Mouse (Mus musculus): ENCODE results near the gene Thsd7a. TPM values are rescaled to one million over a fixed set of nuclear protein-coding genes. Genes with fewer than 3 reads are reported as not detected.

Thsd7a gene
- polyA plus RNA-seq, 1 experiment from 2014 or later = 44.6 TPM

DNA sequence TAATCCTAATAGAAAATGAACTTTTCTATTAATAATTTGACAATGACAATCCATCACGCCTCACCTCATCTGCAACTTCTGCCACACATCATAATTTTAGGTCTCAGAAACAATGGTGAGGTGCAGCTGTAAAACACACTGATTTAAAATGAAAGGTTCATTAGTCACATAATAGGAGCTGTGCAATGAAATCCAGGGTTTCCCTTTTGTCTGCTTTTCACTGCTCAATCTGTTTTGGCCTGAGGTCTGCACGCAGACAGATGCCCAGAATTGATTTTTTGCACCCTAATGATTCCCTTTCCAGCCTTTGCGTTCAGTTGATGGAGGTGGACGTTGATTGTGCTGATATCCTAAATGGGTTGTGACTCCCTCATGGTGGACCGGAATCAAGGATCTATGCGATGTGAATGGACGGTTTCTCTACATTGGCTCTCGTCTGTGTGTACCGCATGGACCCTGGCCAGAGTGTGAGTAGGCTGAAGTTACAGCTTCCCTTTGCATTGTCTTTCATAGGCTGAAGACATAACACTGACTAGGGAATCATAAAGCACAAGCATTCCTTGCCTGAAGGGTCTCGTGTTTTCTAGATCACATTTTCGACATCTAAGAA is 120.5 kb downstream of the Thsd7a start:
- ATAC-seq (replicated peaks) = no peak
- Histone ChIP-seq H3K4me3 (no peak overlapping the region), H3K27me3 (replicated peaks) (no peaks in the 10 kb centered on the region), H3K9ac (no peak overlapping the region), H3K27ac (no peak overlapping the region), H3K4me1 (no peaks in the 10 kb centered on the region), H3K4me2 (no peak overlapping the region), H3K9me3 (no peaks in the 10 kb centered on the region), H3K36me3 (replicated peaks) (no peaks in the 10 kb centered on the region)
- WGBS = 77% methylated on average over 11 of the region's 11 CpGs

DNA sequence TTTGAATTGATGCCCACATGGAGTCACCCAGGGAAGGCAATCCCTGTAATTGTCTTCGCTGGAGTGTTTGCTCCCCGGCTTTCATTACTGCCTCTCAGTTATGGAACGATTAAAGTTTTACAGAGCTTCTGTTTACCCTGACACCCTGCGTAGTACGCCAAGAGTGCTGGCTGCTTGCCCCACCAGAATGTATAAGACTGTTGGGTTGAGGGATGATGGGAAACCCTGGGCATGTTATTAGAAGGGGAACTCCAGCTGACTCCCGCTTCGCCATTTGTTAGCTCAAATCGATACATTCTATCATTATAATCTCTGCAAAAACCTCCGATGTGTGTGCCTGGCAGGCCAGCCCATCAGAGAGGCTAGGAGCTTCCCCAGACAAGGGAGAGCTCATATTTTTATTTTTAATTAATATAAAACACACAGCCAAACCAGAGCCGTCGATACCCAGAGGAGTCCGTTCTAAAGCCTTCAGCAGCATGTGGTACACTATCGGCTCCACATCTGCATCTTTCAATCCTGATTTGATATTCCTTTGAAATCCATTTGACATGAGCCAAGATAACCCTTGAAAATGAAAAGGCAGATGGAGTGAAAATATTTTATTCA is 142.5 kb downstream of the Thsd7a start:
- Histone ChIP-seq H3K9me3 (no peaks in the 10 kb centered on the region), H3K4me1 (peaks cover 14% of the 10 kb centered on the region; the same call in 1 of the 2 replicates), H3K36me3 (replicated peaks) (no peaks in the 10 kb centered on the region), H3K27ac (peak overlapping the region; percentile 38; the same call in 1 of the 2 replicates), H3K9ac (no peak overlapping the region), H3K4me3 (no peak overlapping the region; the same call in 1 of the 2 replicates), H3K27me3 (replicated peaks) (no peaks in the 10 kb centered on the region), H3K4me2 (peak overlapping the region; percentile 24)
- WGBS = 60% methylated on average over 13 of the region's 13 CpGs
- peak; percentile 70 for ATAC-seq (replicated peaks)

DNA sequence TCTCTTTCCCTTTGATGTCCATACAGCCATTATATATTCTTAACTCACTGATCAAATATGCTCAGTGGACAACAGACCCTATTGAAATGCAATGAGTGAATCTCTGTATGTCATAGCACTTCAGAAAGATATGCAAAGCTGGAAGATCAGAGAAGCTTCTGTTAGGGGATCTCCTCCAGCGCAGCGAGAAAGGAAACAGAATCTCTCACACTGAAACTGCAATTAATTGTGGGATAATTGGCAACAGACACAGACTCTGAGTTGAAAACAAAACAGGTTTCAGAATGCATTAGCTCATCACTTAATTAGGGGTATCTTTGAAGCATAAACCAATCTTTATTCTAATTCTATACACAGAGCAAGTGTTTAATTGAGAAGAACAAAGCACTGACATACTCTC is 146.3 kb downstream of the Thsd7a start:
- Histone ChIP-seq H3K27ac (peak overlapping the region; percentile 53), H3K4me1 (peaks cover 14% of the 10 kb centered on the region; the same call in 1 of the 2 replicates), H3K27me3 (replicated peaks) (no peaks in the 10 kb centered on the region), H3K9ac (no peak overlapping the region), H3K4me3 (no peak overlapping the region), H3K4me2 (no peak overlapping the region), H3K9me3 (no peaks in the 10 kb centered on the region), H3K36me3 (replicated peaks) (no peaks in the 10 kb centered on the region)
- 23% methylated on average over 2 of the region's 2 CpGs for WGBS
- peak; percentile 71 for ATAC-seq (replicated peaks)

DNA sequence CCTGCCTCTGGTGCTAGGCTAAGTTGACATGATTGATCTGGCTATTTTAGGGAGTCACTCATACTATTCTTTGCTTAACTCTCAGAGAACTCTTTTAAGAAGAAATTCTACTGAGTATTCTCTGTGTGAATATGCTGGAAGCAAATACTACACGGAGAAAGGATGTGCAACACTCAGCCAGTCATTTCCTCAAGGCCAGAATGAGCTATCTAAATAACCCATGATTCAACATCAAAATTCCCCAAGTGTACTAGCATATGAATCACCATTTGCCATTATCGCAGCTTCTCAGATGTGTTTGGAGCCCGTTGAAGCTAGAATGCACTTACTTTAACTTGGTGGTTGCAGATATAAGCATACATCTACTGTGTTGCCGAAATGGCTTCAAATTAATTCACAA is 147.0 kb downstream of the Thsd7a start:
- no peak for ATAC-seq (replicated peaks)
- Histone ChIP-seq H3K4me1 (peaks cover 14% of the 10 kb centered on the region; the same call in 1 of the 2 replicates), H3K36me3 (replicated peaks) (no peaks in the 10 kb centered on the region), H3K9me3 (no peaks in the 10 kb centered on the region), H3K27ac (0 out of 2 replicates have a peak overlapping the region, but pooled peaks have one; percentile 26), H3K4me3 (no peak overlapping the region), H3K4me2 (no peak overlapping the region), H3K27me3 (replicated peaks) (no peaks in the 10 kb centered on the region), H3K9ac (no peak overlapping the region)
- WGBS = 70% methylated on average over 4 of the region's 4 CpGs

- H3K9ac ChIP-seq = no peak overlapping the region
- no peak for ATAC-seq (replicated peaks)
- WGBS = 77% methylated on average over 4 of the region's 4 CpGs
Measured at GRCm38 (mm10) chr6:12584456-12584855, 164.8 kb downstream of the Thsd7a start.

DNA sequence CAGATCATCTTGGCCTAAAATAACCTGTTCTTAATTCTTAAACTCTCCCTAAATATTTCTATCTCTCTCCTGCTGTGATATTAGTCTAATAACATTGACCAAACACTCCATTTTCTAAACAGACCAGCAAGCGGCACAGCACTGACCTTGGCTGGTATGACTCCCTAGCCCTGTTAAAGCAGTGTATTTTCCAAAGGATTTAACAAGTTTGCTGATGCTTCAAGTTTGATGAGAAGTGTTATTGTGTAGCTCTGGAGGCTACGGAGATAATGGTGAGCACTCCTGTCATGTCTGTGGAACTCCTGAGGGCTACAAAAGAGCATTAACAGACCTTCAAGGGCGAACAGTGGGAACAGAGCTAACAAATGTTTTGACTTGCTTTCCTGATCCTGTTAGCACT is 168.1 kb downstream of the Thsd7a start:
- peaks cover 10% of the 10 kb centered on the region for H3K4me1 ChIP-seq
- WGBS = 35% methylated on average over 3 of the region's 3 CpGs
- no peak overlapping the region for H3K4me3 ChIP-seq
- no peaks in the 10 kb centered on the region for H3K9me3 ChIP-seq
- H3K4me2 ChIP-seq = no peak overlapping the region
- ATAC-seq (replicated peaks) = peak; percentile 77
- H3K9ac ChIP-seq = no peak overlapping the region
- H3K27me3 ChIP-seq (replicated peaks) = no peaks in the 10 kb centered on the region
- H3K36me3 ChIP-seq (replicated peaks) = no peaks in the 10 kb centered on the region
- H3K27ac ChIP-seq = peak overlapping the region; percentile 48; the same call in 1 of the 2 replicates

More at GRCm38 (mm10) chr6:12584456-12584855, 164.8 kb downstream of the Thsd7a start:
- Histone ChIP-seq H3K27me3 (replicated peaks) (no peaks in the 10 kb centered on the region), H3K27ac (no peak overlapping the region), H3K4me2 (no peak overlapping the region), H3K4me1 (peaks cover 5% of the 10 kb centered on the region; the same call in 1 of the 2 replicates), H3K36me3 (replicated peaks) (no peaks in the 10 kb centered on the region), H3K9me3 (no peaks in the 10 kb centered on the region), H3K4me3 (no peak overlapping the region)

- 26% methylated on average over 6 of the region's 6 CpGs for WGBS
- no peak overlapping the region for H3K4me3 ChIP-seq
- H3K36me3 ChIP-seq (replicated peaks) = no peaks in the 10 kb centered on the region
- no peak overlapping the region for H3K9ac ChIP-seq
- H3K4me1 ChIP-seq = peaks cover 16% of the 10 kb centered on the region
- no peaks in the 10 kb centered on the region for H3K9me3 ChIP-seq
- ATAC-seq (replicated peaks) = peak; percentile 70
- no peak overlapping the region for H3K4me2 ChIP-seq
- H3K27me3 ChIP-seq (replicated peaks) = no peaks in the 10 kb centered on the region
- H3K27ac ChIP-seq = peak overlapping the region; percentile 36
Measured at GRCm38 (mm10) chr6:12575619-12576216, 173.5 kb downstream of the Thsd7a start.

DNA sequence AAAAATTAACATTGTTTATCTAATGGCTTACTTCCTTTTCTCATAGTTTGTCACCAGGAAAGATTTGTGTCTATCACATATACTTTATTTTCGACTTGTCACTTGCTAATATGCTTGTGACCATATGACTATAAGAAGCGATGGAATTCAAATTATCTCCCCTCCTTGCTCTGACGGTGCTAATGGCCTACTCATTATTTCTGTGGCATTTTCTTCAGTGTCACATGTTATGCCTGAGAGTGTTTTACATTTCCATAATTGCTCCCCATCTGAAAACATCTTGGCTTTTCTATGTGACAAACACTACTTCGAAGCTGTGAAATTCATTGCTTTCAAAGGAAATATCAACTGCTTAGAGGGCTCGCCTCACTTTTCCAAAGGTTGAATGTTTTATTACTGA is 177.0 kb downstream of the Thsd7a start:
- WGBS = 69% methylated on average over 5 of the region's 5 CpGs
- no peaks in the 10 kb centered on the region for H3K27me3 ChIP-seq (replicated peaks)
- ATAC-seq (replicated peaks) = no peak
- H3K9me3 ChIP-seq = no peaks in the 10 kb centered on the region
- no peak overlapping the region for H3K4me2 ChIP-seq
- H3K27ac ChIP-seq = no peak overlapping the region
- peaks cover 16% of the 10 kb centered on the region for H3K4me1 ChIP-seq
- no peak overlapping the region for H3K4me3 ChIP-seq
- no peak overlapping the region for H3K9ac ChIP-seq
- no peaks in the 10 kb centered on the region for H3K36me3 ChIP-seq (replicated peaks)

GRCm38 (mm10) chr6:12565136-12565535 is 184.1 kb downstream of the Thsd7a start:
- no peak overlapping the region for H3K9ac ChIP-seq
- no peak overlapping the region for H3K27ac ChIP-seq
- H3K4me1 ChIP-seq = no peaks in the 10 kb centered on the region
- no peak overlapping the region for H3K4me2 ChIP-seq
- no peak overlapping the region for H3K4me3 ChIP-seq
- ATAC-seq (replicated peaks) = no peak
- no peaks in the 10 kb centered on the region for H3K9me3 ChIP-seq
- no peaks in the 10 kb centered on the region for H3K36me3 ChIP-seq (replicated peaks)
- H3K27me3 ChIP-seq (replicated peaks) = no peaks in the 10 kb centered on the region
- 84% methylated on average over 4 of the region's 4 CpGs for WGBS

DNA sequence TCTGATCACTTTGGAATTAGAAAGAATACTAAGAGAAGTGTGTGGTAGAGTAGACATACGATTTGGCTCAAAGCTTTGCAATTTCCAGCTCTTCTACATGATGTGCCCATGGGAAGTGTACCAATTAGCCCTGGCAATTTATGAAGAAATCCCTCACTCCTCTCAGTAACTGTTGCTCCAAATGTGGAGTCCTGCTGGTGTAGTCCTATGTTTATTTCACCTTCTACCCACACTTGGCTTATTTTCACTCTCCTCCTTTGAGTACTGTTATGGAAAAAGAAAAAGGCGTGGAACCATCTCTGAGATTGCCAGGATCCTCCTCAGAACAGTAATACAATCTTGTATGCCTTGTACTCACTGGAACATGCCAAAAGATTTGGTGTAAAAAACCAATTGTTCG is 186.9 kb downstream of the Thsd7a start:
- 85% methylated on average over 3 of the region's 3 CpGs for WGBS
- Histone ChIP-seq H3K4me3 (no peak overlapping the region), H3K36me3 (replicated peaks) (no peaks in the 10 kb centered on the region), H3K4me2 (no peak overlapping the region), H3K27me3 (replicated peaks) (no peaks in the 10 kb centered on the region), H3K4me1 (no peaks in the 10 kb centered on the region), H3K27ac (no peak overlapping the region), H3K9me3 (no peaks in the 10 kb centered on the region), H3K9ac (no peak overlapping the region)
- no peak for ATAC-seq (replicated peaks)

- 62% methylated on average over 2 of the region's 2 CpGs for WGBS
- ATAC-seq (replicated peaks) = 0 out of 2 replicates have a peak, but pooled peaks have one; percentile 60
- H3K4me1 ChIP-seq = no peaks in the 10 kb centered on the region
Measured at GRCm38 (mm10) chr6:12560500-12560899, 188.7 kb downstream of the Thsd7a start.

More at GRCm38 (mm10) chr6:12560500-12560899, 188.7 kb downstream of the Thsd7a start:
- Histone ChIP-seq H3K4me3 (no peak overlapping the region), H3K4me2 (no peak overlapping the region), H3K27me3 (replicated peaks) (no peaks in the 10 kb centered on the region), H3K27ac (no peak overlapping the region), H3K9ac (no peak overlapping the region), H3K36me3 (replicated peaks) (no peaks in the 10 kb centered on the region), H3K9me3 (no peaks in the 10 kb centered on the region)
